Mouse (Mus musculus) induced T-regulatory cell, adult 2 months (primary cell): ENCODE results near the gene Epha5.

Experiments
- DNase-seq: peaks from one replicate; pipeline ENCODE4 v3.0.0-alpha.2; 2012; ENCODE audit warnings: low read depth

Epha5 gene

DNA sequence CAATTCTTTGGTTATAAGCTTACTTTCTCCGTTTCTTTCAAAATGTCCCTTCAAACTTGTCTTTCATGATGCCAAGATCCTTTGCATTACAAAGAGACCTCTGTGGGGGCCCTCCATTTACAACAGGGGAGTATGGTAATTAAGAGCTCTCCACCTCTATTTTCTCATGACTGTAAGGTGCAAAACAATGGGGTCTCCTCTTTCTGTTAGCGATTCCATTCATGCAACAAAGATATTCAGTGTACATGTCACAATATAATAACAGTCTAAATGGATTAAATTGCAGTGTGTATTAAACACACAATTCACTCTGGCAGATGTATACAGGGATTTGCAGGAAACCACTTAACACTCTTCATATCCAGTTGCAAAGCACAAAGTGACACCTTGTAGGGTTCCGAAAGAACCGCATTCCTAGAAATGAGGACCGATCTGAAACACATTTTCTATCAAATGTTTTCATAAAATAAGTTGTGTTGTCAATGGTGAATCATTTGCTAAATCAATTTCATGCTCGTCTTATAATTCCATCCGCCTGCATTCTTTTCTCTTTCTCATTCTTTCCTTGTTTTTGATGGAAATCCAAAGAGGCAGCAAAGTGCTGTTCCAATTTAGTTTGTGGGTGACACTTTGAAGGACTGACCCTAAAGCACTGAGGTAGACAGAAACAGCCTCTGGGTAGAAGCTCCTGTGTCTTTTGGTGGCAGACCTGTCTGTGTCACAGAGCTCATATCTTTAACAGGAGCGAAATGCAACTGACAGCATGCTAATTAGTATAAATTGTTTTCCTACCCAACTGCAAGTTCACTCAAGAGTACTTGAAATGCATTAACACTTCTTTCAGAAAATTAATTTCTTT lies 118.1 kb downstream of the Epha5 start:
- no peak for DNase-seq

DNA sequence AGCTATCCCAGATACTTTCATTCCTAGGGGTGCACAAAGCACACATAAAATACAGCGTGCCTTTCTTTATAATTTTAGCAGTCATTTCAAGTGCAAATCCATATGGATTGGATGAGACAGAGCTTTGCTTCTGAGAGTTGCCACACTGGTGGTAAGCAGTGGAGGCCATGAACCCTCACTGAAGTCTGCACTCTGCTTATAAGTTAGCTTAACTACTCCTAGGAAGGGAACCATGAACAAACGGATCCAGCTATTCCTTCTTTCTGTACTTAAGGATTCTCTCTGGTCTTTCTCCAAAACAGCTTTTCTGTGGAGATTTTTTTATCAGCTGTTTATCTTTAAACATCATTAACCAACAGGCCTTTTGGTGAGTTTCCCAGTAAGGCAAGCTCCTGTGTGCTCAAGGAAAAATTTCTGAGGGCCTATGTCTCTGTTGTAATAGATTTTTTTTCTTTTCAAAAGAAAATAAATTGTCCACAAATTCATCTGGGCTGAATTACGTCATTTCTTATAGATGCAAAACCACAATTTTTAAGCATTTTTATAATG lies 127.7 kb downstream of the Epha5 start:
- no peak for DNase-seq

DNA sequence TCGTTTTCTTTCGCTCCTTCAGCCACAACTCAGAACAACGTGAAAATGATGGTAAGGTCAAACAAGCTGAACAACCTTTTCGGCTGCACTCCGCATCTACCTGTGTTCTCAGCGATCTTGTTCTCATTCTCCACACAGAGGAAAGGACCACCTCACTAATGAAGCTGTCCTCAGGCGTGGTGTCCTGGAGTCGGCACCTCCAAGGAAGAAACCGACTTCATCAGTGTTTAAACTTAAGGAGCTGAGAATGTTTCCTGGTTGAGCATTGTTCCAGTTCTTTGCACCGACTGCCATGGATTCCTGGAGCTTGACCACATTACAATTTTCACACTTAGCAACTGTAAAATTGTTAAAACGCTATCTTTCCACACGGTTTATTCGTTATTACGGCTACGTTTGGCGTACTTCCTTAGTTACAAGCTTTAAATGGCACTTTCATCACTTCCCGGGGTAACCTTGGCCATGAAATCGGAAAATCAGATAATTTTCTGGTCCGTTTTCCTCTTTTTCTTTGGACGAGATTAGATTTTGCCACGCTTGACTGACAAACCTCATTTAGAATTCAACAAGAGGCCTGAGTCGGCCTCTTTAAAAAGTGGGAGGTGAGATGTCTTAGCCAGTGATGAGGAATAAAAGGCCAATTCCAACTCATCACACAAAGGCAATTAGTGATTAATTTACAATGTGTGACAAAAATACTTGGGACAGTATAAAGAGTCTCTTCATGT lies 135.7 kb downstream of the Epha5 start:
- no peak for DNase-seq

- no peak for DNase-seq
Measured at GRCm38 (mm10) chr5:84276996-84277395, 140.2 kb downstream of the Epha5 start.

DNA sequence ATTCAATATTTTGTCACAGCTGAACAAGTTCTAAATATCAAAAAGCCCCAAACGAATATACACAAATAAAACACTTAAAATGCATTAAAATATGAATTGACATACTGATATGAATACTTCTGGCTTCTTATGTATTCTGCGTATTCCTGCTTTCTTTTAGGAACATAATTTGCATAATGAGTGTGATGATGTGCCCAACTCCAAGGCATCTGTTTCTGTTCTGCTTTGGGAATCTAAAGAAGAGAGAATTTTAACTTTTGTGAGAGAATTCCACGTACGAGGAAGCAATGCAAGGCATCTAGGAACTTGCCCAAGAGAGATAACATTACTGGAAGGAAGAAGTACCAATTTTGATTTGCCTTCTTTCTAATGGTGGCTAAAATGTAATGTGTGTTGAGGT lies 151.8 kb downstream of the Epha5 start:
- no peak for DNase-seq

DNA sequence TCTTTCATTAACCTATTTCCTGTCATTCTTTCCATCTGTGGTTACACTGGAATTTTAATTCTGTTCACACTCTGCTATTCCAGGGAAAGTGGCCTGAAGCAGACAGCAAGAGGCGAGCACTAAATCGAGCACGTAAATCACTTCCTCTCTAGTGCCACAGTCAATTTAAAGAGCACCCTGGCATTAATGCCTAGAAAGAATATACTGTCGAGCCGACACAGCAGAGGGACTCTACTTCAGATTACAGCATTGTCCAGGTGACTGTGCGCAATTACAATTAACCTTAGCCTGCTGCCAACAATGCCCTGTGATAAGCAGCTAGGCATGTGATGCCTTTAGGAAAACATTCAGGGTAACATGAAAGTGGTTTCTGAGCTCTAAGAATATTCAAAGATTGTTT lies 153.2 kb downstream of the Epha5 start:
- DNase-seq, result no peak

DNA sequence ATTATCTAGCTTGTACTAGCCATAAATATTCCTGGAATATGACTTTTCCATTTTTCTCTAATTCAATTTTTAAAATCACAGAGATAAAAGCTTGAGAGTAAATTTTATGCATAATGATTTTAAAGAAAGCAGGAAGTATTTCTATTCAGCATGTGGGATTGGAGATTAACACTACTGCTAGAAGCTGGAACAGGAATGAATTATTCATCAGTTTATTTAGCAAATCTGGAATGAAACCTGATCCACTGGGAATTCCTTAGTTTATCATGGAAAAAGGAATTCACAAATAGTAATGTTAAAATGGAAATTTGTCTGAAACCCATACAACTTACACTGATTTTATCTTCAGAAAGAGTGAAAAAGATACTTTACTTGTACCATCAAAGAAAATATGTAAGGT lies 187.2 kb downstream of the Epha5 start:
- no peak for DNase-seq

DNA sequence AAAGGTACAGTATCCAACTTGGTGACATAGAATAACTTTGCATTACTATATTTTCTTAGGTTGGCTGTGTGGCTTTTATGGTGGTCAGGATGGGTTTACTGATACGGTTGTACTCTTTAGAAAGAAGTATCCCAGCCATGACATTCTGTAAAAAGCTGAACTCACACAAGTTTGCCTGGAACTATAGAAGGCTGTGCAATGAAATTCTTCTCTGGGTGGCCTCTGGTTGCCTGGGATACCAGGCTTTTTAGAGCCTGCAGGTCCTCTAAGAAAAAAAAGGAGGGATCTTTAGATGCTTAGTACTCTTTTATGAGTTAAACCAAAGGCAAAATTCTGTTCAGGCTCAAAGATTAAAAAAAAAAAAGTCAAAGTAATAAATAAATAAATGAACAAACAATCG lies 208.6 kb downstream of the Epha5 start:
- no peak for DNase-seq

GRCm38 (mm10) chr5:84193348-84193747 lies 223.8 kb downstream of the Epha5 start:
- DNase-seq, result no peak

DNA sequence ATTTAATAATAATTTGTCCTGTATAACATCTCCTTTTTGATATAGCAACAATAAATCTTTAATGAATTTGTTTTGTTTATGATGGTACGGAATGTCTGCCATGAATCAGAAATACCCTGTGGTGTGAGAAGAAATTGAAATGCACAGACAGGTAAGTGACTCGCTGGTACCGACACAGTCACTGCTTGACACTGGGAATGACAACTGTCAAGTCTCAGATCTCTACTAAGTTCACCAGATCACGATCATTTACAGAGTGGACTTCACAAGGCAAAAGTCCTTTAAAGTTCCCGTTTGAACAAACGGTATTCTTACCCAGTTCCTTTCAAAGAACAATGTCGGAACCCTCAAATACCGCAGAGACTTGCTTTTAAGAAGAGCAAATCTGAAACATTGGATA lies 233.0 kb downstream of the Epha5 start:
- no peak for DNase-seq

GRCm38 (mm10) chr5:84153095-84153494 lies 264.1 kb downstream of the Epha5 start:
- no peak for DNase-seq

DNA sequence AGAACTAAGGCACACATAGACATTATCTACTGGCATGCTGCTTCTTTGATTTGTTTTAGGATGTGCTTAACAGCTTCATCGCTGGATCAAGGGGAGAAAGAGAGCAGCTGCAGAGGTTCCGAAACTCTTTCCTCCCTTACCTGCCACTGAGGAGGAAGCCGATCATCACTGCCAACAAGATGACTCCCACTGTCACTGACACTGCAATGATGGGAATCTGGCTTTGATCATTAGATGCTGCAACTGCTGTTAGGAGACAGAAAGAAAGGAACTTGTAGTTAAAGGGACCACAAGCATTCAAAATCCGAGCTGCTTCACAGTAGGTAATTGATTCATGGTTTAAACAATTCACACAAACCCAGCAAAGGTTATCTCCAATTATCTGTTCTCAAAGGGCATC lies 275.0 kb downstream of the Epha5 start:
- DNase-seq, result no peak

GRCm38 (mm10) chr5:84095947-84096346 lies 321.2 kb downstream of the Epha5 start:
- no peak for DNase-seq

- no peak for DNase-seq
Measured at GRCm38 (mm10) chr5:84081321-84081720, 335.9 kb downstream of the Epha5 start.

DNA sequence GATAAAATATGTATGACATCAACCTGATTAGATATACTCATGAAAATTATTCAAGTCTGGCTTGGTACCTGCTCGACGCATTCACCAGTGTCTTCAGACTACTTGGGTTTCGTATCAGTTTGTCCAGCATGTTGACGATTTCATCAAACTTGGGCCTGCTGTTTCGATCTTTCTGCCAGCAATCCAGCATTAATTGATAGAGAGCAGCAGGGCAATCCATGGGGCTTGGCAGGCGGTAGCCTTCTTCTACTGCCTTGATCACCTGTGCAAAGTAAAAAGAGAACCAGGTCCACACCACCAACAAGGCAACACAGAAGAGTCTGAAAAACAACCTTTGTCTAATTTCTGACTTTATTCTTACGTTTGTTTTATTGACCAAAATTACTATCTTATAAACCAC lies 346.2 kb downstream of the Epha5 start:
- DNase-seq, result no peak

DNA sequence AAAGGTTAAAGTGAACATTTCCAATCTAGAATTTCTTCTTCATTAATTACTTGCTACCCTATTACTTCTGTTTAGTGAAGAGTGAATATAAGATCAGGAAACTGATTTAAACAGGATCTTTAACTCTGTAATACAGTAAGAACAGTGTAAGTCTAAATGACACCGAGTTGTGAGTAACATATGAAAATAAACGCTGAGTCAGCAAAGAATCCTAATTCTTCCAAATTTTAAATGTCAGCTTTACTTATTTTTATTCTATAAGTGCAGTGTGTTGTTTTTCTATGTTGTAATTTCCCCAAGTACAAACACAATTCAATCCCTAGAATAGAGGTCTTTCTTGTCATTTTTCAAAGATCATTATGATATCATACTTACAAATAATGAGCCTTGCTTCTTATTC lies 363.3 kb downstream of the Epha5 start:
- DNase-seq, result no peak

DNA sequence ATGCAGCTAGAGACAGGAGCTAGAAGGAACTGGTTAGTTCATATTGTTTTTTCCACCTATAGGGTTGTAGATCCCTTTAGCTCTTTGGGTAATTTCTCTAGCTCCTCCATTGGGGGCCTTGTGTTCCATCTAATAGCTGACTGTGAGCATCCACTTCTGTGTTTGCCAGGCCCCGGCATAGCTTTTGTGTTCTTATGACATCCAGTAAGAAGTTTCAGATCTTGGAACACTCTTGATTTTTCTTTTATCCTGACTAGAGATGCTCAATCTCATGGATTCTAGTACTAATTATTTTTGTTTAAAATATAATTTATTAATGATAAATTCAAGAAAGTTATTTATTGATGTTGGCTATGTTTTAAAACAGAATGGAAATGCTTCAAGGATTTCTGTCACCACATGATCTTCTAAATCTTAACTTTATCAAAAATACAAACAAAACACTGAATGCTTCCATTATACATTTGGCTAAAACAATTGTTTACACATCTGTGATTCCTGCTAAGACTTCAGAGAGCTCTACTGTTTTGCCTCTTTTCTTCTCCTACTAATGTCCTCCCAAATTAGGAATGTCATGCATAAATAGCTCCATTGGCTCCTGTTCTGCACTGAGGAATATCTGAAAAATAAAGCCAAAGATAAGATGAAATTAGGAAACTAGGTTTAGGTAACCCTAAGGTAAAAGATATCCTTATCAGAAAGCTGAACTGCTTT lies 379.8 kb downstream of the Epha5 start:
- no peak for DNase-seq
